Mouse (Mus musculus) ES-Bruce4 (cell line): ENCODE results near the gene Cd101.

ENCODE experiments used
- CTCF ChIP-seq: IDR thresholded peaks from one replicate; pipeline ENCODE4 v1.8.1; 2011; ENCODE audit warnings: low read depth, low read length
- EP300 ChIP-seq: IDR thresholded peaks from 2 replicates; pipeline ENCODE4 v1.6.1; 2011; ENCODE audit warnings: low read depth, low read length; ENCODE audit not compliant: insufficient read depth

- TF ChIP-seq EP300 = no peak
- TF ChIP-seq CTCF = no peak
These were observed 31.4 kb downstream of the Cd101 start for GRCm38 (mm10) chr3:100997785-100998570.
